Mouse (Mus musculus) brain, adult 2 months (tissue): Measurements from ENCODE around the gene Ruvbl1.

Source experiments
- DNase-seq: peaks from one replicate; pipeline ENCODE4 v3.0.0; 2011; ENCODE audit warnings: low read depth, low spot score

Gene Ruvbl1

DNA sequence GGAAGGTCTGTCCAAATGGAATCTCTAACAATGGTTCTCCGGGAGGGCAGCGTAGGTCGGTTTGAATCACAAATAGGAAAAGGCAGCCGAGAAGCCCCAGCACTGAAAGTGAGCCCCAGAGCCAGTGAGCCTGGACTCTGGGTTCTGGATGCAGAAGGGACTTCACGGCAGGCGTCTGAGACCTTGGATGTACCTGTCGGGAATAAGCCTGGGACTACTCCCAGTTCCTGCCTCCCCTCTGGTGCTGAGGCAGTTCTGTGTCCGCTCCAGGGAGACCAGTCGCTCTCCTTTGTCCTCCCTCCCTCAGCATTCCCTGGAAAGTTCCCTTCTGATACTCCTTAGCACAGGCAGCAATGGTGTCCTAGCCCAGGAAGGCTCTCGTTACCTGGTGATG is 80.2 kb downstream of the Ruvbl1 start:
- DNase-seq = no peak
